Mouse (Mus musculus): ENCODE measurements at regions not wholly inside any gene's neighbourhood (a gene's known extent, or its start where the extent isn't known, plus 50 kb on each side); places are given as distances from the start of the nearest gene placed in this dataset.

DNA sequence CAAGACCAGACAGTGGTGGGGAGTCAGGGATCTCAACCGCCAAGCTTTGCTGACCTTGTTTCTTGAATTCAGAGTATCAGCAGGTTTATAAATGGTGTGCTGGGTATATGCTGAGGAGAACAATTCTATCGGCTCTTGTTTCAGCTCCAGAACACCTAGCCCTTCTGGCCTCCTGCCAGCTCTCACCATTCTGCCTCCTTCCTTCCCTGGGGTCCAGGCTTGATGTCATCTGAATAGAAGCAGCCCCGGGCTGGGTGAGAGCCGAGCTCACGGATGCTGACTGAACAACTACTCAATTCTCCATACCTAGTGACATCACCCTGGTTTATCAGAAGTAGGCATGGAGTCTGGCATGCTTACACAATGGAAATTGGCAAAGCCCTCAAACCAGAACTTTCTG, 203.5 kb downstream of the Efnb2 start:
- TF ChIP-seq CTCF (IDR thresholded peaks at IDR 0.05) (no peak), EP300 (IDR thresholded peaks at IDR 0.05) (no peak)

All from lung, postnatal 0 days (tissue).